Mouse (Mus musculus) adrenal gland (tissue): Measurements from ENCODE around the gene Doc2b.

Experiments used
- intact Hi-C: fragments of 180-260 bp; cut with DNase I; formaldehyde crosslinking; loops from one replicate; pipeline ENCODE4 v1.15.1; 2025

The Doc2b gene

DNA sequence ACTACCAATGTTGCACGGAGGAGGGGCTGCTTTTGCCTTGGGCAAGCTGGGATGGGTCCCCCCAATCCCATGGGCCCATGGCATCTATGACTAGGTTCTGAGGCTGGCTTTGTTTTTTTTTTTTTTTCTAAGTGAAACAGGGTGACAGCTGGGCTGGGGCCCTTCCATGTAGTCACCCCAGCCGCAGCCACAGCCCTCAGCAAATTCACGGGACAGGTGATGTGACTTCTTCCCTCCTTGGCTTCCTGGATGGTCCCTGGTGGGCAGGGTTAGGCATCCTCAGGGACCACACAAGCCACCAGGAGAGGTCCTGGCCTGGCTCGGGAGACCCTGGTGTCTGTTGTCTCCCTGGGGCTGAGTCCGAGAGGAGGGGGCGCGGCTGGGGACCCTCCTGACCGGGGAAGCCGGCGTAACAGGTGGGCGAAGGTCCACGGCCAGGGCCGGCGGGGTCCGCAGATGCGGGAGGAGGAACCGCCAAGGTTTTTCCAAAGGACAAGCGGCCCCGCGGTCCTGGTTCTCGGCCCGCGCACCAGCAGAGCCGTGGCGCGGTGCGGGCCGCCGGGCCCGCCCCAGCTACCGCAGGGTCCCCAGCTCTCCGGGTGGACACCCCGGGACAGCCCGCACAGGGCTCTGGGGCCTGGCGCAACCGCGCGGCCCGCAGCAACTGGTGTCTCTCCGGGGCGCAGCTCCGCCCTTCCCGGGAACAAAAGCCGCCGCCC lies 1.1 kb downstream of the Doc2b start:
- intact Hi-C loops = no loop called here

DNA sequence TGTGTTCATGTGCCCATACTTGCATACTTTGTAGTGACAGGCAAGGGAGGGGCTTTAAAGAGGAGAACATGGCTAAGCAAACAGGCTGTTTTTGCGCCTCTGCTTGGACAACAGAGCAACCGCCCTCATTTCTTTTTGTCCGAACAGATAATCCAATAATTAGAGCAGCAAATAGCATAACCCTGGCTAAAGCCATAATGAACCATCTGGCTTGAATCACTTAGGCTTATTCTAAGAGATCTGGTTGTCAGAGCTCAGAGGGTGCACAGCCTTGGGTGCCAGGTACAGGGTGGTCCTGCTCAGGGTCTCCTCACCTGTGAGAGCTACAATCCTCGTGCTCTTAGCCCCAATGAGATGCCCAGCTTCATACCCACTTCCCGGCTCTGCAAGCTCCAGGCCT lies 2.5 kb downstream of the Doc2b start:
- intact Hi-C loops = no loop called here

DNA sequence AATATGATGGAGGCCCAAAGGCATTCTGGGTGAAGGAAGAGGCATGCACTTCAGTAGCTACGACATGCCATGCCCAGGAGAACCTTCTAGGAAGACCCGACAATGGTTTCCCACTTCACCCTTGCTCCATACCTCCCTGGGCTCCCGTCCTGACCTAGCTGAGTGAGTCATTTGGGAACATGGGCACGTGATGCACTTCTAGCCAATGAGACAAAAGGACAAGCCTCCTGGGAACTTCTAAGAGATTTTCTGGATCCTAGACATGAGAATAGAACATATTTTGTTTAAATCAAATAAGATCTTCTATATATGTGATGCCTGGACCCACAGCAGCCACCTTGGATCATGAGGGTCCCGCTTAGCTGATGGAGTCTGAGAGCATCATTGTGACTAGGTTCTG lies 3.3 kb downstream of the Doc2b start:
- intact Hi-C loops = no loop called here

DNA sequence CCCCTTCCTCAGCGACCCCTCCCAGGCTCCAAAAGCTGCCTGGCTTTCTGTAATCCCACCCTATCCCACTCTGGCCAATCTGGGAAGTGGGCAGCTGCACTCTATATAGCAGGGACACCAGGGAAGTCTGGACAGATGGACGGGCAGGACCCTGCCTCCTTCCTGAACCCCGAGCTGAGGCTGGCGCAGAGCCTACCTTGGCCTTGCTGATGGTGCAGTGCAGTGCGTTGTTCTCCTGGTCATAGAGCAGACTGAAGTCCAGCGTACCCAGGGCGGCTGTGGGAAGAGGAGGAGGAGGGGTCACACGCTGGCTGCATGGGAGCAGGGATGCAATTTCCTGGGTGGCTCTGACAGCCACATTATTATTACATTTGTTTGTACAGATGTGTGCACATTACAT lies 10.0 kb downstream of the Doc2b start:
- intact Hi-C loops = no loop called here

DNA sequence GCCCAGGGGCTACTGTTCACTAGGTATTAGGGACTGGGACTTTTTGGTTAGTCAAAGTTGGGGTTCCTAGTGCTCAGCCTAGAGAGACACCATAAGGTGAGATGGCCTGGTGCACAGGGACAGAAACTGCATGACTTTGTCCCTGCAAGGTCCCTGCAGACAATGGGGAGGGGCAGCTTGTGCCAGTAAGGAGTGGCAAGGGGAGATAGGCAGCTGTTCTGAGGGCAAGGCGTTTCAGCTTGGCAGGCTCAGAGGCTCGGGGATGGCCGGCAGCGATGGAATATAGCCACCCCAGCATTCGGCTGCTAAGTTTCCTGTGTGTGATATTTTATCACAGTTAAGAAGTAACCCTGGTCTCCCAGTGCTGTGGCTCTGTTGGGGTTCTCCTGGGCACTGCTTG lies 12.1 kb downstream of the Doc2b start:
- intact Hi-C loops = loop anchor here (2.0 to 5.0 kb wide), 2 partner anchors 119 to 185 kb away; no protein-coding TSS in a partner anchor

DNA sequence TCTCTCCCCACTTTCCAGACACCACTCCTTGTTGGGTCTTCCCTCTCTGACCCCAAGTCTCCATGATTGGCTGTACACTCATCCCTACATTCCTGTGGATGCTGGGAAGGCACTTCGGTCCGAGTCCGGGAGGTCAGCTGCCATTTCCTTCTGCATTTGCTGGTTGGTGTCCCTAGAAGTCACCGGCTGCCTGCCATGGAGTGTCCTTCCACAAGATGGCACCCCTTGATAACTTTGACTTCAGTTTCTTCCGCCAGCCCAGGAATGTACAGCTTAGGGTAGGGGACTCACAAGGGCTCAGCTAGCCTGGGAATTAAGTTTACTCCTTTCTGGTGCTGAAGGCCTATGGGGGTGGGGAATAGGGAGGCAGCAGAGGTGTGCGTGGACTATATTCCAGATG lies 13.9 kb downstream of the Doc2b start:
- intact Hi-C loops = loop anchor here (2.0 to 5.0 kb wide), 2 partner anchors 120 to 187 kb away; no protein-coding TSS in a partner anchor

DNA sequence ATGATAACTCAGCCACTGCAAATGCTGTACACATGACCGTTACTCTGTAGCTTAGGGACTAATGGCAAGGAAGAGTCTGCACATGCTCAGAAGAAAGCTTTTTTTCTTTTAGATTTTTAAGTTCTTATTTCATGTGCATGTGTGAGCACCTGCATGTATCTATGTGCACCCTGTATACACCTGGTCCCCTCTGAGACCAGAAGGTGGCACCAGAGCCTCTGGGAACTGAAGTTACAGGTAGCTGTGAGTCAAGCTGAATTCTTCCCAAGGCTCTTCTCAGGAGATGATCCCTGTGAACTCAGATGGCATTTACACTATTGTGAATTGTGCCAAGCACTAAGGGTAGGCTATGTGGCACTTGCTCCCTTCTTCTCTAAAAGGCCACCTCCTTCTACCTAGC lies 19.9 kb downstream of the Doc2b start:
- intact Hi-C loops = loop anchor here (5.0 kb wide), 1 partner anchor 396 kb away; no protein-coding TSS in a partner anchor

DNA sequence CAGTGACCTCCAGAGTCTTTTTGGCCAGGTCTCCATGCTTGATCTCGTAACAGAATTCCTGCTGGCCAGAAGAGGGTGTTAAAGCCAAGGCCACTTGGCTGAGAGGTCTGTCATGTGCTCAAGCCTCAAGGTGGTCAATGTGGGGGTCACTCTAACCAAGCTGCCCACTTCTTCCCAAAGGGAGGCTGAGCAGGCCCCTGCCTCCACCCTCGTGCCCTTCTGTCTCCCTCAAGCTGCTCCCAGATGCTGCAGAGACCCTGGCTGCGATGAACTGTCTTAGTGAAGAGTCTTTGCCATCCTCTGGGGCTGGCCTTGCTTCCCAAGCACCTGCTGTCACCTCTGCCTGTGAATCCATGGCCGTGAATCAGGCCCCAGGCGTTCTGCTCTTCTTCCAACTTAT lies 23.3 kb downstream of the Doc2b start:
- intact Hi-C loops = no loop called here

DNA sequence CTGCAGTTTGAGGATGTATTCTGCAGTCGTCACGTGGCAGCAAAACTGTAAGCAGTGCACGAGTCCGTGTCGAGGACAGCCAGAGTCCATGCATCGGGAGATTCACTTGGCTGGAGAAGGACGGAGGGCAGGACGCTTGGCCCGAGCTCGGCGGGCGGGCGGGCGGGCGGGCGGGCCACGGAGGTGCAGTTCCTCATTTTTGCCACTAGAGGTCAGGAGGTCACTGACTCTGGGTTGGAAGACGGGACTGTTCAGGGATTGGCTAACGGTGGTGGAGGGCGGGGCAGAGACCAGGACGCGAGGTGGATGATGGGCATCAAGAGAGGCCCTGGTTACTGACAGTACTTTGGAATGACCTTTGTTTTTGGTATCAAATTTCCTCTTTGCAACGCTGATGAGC lies 26.6 kb downstream of the Doc2b start:
- intact Hi-C loops = no loop called here

DNA sequence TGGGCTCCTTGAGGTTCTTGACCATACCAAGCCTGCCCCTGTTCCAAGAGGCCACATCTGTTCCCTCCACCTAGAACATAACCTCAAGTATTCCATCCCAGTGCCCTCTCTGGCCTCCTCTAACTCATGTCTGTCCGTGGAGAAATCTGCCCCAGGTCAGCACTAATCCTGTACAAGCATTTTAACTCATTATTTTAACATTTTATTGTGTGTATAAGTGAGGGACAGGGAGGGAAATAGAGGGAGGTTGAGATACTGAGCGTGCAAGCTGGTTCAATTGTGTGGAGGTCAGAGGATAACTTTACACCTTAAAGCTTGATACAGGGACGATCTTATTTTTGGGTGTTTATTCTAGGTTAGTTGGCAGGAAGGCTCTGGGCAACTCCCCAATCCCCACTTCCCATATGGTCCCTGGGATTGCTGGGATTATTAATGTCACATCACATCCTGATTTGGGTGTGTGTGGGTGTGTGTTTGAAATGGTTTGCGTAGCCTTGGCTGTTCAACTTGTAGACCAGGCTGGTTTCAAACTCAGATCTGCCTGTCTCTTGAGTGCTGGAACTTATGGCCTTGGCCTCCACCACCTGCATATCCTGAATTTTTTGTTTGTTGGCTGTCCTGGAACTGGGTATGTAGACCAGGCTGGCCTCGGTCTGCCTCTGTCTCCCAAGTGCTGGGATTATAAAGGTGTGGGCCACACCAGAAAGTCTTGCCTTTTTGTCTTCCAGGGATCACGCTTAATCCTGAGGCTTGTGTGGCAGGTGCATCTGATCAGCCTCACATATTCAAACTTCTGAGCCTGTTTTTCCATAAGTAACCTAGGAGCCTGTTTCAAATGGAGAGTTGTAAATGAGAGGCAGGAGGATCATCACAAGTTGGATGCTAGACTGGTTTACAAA lies 27.5 kb downstream of the Doc2b start:
- intact Hi-C loops = no loop called here

DNA sequence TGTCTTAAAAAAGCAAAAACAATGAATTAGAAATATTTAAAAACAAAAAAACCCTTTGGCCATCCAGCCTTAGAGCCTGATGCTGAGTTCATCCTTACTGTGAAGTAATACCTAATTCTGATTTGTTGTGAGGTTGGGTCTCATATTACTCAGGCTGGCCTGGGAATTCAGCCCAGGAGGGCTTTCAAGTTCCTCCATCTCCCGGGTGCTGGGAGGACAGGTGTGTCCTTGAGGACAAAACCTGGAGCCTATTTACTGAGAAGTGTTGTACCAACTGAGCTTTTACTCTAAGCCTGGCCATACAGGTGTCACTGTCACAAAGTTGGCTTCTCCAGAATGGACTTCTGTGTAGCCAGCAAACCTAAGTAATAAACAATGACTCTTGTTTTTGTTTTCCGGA lies 28.8 kb downstream of the Doc2b start:
- intact Hi-C loops = no loop called here

DNA sequence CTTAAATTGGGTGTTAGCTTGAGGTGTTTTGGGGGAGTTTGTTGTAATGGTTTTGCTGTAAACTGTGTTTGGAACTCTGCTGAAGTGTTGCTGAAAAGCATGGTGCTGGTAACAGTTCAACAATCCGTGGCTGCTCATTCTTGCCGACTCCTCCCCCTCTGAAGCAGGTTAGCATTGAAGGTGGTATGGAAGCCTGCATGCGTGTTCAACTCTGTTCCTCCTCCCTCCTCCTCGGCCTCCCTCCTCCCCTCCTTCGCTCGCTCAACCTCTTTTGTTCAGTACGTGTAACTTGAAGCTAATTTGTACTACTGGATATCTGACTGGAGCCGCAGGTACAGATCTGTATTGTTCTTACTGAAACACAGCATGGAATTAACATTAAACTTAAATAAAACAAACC lies 30.7 kb downstream of the Doc2b start:
- intact Hi-C loops = no loop called here

DNA sequence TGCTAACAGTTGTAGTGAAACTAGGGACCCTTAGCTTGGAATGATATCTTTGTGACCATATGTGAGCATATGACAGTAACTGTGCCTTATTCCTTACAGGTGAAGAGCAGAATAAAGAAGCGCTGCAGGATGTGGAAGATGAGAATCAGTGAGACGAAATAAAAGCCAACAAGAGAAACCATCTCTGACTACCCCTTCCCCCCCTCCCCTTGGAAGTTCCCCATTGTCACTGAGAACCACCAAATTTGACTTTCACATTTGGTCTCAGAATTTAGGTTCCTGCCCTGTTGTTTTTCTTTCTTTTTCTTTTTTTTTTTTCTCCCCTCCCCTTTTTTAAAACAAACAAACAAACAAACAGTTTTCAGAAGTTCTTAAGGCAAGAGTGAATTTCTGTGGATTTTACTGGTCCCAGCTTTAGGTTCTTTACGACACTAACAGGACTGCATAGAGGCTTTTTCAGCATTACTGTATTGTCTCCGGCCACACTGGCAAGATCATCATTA lies 31.3 kb downstream of the Doc2b start:
- intact Hi-C loops = no loop called here

DNA sequence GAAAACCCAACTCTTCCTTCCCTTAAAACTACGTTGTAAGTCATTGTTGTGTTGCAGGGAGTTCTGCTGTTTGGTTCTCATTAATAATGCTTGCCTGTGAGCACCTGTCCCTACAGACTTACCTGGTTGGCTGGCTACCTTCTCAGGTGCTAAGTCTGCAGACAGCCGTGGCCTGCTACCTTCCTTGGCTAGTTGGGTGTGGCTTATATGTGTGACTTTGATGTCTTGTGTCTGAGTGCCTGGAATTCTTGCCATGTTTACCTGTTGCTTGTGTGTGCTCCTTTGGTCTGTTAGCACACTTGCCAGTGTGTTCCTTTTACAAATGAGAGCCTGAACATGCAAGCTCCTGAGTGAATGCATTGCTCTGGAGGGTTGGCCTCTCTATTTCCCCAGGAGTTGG lies 33.1 kb downstream of the Doc2b start:
- intact Hi-C loops = no loop called here

DNA sequence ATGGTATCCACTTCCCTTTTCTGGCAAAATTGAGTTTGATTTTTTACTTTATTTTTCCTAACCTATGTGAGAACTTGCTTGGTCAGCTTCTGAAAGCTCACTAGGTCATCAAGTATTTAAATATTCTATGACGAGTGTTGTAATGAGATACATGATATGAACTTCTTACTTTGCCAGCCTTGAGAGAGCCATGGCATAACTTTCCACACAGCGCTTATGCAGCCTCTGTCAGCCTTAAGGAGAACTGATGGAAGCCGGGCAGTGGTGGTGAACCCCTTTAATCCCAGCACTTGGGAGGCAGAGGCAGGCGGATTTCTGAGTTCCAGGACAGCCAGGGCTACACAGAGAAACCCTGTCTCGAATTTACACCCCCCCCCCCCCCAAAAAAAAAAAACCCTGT lies 35.1 kb downstream of the Doc2b start:
- intact Hi-C loops = no loop called here

DNA sequence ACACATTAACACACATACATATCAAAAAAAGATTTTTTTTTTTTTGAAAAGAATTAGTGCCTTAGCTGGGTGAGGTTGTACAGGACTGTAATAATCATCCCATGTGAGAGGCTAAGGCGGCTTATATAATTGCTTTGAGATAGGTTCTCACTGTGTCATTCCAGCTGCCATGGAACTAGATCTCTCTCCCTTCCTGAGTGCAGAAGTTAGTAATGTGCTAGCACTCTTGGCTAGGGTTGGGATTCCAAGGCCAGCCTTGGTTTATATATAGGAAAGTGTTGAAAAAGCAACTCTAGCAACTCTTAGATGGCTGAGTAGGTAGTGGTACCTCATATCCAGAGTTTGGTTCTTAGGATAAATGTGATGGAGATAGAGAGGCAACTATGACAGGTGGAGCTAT lies 37.3 kb downstream of the Doc2b start:
- intact Hi-C loops = no loop called here

DNA sequence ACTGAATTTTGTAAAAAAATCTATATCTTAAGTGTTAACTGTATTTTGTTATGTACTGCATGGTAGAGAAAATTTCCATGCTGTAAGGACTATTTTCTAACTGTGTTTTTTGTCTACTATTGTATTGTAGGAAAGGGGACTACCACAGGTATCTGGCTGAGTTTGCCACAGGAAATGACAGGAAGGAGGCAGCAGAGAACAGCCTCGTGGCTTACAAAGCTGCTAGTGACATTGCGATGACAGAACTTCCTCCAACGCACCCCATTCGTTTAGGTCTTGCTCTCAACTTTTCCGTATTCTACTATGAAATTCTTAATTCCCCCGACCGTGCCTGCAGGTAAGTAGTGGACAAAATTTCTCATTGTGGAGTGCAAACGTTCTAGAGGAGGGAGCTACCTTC lies 39.2 kb downstream of the Doc2b start:
- intact Hi-C loops = no loop called here

DNA sequence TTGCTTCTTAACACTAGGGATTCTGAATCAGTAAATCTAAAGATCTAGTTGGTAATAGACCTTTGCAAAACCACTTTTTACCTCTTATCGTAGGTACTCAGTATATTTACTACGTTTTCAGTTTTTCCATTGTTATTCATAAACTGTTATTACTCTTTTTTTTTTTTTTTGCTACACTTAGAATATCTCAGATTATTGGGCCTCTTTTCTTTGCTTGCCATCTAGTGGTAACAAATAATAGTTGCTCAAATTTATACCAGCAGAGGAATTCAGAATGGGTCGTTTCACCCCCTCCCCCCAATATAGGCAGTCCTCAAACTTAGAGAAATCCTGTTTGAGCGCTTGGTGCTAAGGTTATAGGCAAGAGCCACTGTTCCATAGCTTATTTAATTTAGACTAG lies 44.8 kb downstream of the Doc2b start:
- intact Hi-C loops = no loop called here

DNA sequence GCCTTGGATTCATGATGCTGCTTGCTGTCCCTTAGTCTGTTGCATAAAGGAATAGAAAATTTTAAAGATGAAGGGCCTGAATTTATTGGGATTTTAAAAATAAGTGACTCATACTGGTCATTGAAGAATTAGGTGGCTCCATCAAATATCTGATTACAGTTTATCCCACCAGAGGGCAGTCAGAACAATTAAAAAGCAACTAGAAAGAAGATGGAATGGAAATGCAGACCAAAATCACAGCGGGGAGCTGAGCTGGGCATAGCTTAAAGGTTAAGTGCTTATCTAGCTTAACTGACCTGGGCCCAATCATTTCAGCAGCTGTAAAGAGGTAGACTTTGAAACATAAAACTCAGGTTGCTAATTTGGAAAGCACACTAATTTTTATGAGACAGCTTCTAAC lies 45.3 kb downstream of the Doc2b start:
- intact Hi-C loops = no loop called here

DNA sequence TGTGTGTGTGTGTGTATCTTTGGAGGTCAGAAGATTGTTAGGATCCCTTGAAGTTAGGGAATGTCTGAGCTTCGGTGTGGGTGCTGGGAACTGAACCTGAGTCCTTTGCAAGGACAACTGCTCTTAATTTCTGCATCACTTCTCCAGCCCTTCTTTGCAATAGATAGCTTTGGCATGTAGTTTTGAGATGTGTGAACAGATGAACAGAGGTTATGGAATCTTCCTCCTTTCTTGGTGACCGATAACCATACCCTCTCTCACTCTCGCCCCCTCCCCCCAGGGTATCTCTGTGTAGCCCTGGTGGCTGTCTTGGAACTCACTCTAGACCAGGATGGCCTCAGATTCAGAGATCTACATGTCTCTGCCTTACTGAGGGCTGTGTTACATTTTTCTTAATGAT lies 51.1 kb downstream of the Doc2b start:
- intact Hi-C loops = no loop called here

DNA sequence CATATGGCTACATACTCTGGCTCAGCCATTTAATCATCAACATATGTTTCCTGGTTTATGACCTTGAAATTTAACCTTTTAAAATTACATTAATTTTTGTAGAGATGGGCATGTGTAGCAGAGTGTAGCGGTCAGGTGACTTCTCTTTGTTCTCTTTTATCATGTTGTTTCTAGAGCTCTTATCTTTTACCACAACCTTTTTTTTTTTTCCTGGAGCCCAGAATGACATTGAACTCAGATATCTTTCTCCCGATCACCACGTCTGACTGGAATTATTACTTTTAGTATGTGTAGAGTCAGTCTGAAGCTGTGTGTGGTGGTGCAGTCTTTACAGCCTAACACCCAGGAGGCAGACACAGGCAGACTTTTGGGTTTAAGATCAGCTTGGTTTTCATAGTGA lies 54.2 kb downstream of the Doc2b start:
- intact Hi-C loops = no loop called here

DNA sequence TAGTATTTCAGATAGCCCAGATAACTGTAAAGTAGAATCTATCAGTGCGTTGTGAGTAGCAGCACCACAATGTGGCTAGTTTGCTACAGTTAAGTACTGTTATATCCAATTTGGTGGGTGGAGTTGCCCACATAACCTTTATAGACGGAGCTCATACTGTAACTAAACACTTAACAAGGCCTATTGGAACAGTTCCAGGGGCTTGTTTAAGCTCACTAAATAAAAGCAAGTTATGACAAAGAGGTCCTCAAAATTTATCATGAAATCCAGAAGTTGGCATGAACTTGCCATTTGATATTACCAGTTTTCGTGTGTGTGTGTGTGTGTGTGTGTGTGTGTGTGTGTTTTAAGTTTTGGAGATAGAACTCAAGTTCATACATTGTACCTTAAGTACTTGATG lies 55.6 kb downstream of the Doc2b start:
- intact Hi-C loops = no loop called here

DNA sequence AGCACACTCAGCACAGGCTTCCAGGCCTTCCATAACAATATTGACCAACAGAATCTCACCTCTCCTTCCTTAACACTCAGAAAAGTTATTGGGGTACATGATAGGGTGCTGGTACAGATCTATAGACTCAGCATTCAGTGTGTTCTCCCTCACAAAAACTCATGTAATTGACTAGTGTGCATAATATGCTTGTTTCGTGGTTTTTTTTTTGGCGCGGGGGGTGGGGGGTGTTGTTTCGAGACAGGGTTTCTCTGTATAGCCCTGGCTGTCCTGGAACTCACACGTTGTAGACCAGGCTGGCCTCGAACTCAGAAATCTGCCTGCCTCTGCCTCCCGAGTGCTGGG lies 57.4 kb downstream of the Doc2b start:
- intact Hi-C loops = no loop called here
